Mouse (Mus musculus): ENCODE measurements around the gene Mta1. TPM values are rescaled to one million over a fixed set of nuclear protein-coding genes. Genes with fewer than 3 reads are reported as not detected.

Gene Mta1
- 20.8 and 22.0 TPM in 2 replicates for polyA plus RNA-seq (2014; fragmentation: Nextera tagmentation; extraction: Ambion mirVana)

DNA sequence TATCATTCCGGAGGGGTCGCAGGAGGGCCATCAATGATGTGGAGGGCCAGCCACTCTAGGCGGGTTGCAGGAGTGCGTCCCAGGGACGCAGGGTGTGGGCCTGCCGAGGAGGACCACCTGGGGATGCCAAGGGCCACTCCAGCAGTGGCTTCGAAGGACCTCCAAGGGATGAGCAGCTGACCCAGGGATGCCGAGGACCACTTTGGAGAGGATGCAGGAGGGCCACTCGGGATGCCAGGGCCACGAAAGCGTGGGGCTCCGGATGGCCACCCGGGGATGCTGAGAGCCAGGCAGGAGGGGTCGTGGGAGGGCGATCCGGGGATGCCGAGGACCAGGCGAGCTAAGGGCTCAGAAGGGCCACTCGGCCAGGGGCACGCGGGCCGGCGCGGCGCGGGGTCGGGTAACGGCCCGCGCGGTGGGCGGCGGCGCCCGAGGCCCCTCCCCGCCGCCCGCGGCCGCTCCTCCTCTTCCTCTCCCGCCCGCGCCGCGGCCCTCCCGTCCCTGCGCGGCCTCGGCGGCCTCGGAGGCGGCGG, at the start of gene Mta1:
Mta1 (plus strand) TSS at position 530 of the 533 bp plus-strand sequence.
- DNase-seq: peak; percentile 85
- ATAC-seq (ENCODE audit: low FRiP score, low TSS enrichment): peak; percentile 67
- Histone ChIP-seq H3K4me2 (ENCODE audit: low read length) (peak within 1 kb of the TSS; percentile 94), H3K27ac (replicated peaks; ENCODE audit: low read depth, low read length) (peak within 1 kb of the TSS; percentile 84), H3K9ac (replicated peaks; ENCODE audit: low read length) (peak within 1 kb of the TSS; percentile 97), H3K36me3 (ENCODE audit: control insufficient read depth, insufficient read depth, low read length) (no peaks in the 10 kb centered on the region), H3K27me3 (ENCODE audit: control insufficient read depth, insufficient read depth, low read length) (no peaks in the 10 kb centered on the region), H3K9me3 (ENCODE audit: control insufficient read depth, low read length) (no peaks in the 10 kb centered on the region), H3K4me1 (ENCODE audit: control insufficient read depth, insufficient read depth, low read length) (peaks cover 26% of the 10 kb centered on the region), H3K4me3 (replicated peaks; ENCODE audit: low read depth, low read length) (peak within 1 kb of the TSS; percentile 87)
- WGBS: 2% methylated on average over 21 of the region's 53 CpGs

DNA sequence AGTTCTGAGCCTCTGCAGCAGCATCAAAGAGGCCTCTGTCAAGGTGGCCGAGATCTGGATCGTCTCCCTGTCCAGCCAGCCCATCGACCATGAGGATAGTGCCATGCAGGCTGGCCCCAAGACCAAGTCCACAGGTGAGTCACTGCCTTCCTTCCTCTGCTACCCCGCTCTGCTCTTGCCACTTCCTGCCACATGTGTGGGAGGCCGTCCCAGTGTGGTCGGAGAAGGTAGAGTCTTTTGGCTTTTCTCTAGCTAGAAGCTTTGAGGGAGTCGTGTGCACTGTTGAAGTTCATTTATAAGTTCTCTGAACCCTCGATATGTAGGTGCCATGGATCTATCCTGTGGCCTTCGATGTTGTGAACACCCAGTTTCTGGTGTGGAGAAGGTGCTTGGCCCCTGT, 48.2 kb upstream of the Mta1 start:
- H3K36me3 ChIP-seq (ENCODE audit: control insufficient read depth, insufficient read depth, low read length): peaks cover 89% of the 10 kb centered on the region
- no peaks in the 10 kb centered on the region for H3K4me1 ChIP-seq (ENCODE audit: control insufficient read depth, insufficient read depth, low read length)
- no peaks in the 10 kb centered on the region for H3K27me3 ChIP-seq (ENCODE audit: control insufficient read depth, insufficient read depth, low read length)
- ATAC-seq (ENCODE audit: low FRiP score, low TSS enrichment): no peak
- DNase-seq: no peak
- 96% methylated on average over 9 of the region's 9 CpGs for WGBS
- H3K9ac ChIP-seq (replicated peaks; ENCODE audit: low read length): no peak overlapping the region
- no peaks in the 10 kb centered on the region for H3K9me3 ChIP-seq (ENCODE audit: control insufficient read depth, low read length)
- H3K4me3 ChIP-seq (replicated peaks; ENCODE audit: low read depth, low read length): no peak overlapping the region
- no peak overlapping the region for H3K4me2 ChIP-seq (ENCODE audit: low read length)
- no peak overlapping the region for H3K27ac ChIP-seq (replicated peaks; ENCODE audit: low read depth, low read length)

DNA sequence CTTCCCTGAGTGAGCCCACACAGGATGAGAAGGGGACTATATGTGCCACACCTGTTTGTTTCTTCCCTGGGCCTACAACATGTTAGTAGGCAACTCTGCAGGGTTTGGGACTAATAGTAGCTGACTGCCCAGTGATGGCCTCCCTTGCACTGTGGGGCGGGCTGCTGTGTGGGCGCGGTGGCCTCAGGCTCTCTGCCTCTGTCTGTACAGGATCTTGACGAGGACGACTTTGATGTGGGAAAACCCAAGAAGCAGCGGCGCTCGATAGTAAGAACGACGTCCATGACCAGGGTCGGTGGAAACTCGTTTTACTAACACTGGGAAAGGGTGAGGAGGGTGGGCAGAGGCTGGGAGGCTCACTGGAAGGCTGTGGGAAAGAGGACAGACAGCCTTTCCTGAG, 47.4 kb upstream of the Mta1 start:
- Histone ChIP-seq H3K9me3 (ENCODE audit: control insufficient read depth, low read length) (no peaks in the 10 kb centered on the region), H3K9ac (replicated peaks; ENCODE audit: low read length) (no peak overlapping the region), H3K4me3 (replicated peaks; ENCODE audit: low read depth, low read length) (no peak overlapping the region), H3K36me3 (ENCODE audit: control insufficient read depth, insufficient read depth, low read length) (peaks cover 91% of the 10 kb centered on the region), H3K27me3 (ENCODE audit: control insufficient read depth, insufficient read depth, low read length) (no peaks in the 10 kb centered on the region), H3K4me2 (ENCODE audit: low read length) (no peak overlapping the region), H3K4me1 (ENCODE audit: control insufficient read depth, insufficient read depth, low read length) (no peaks in the 10 kb centered on the region), H3K27ac (replicated peaks; ENCODE audit: low read depth, low read length) (no peak overlapping the region)
- DNase-seq (no peak), ATAC-seq (ENCODE audit: low FRiP score, low TSS enrichment) (no peak)
- WGBS: 92% methylated on average over 12 of the region's 12 CpGs

DNA sequence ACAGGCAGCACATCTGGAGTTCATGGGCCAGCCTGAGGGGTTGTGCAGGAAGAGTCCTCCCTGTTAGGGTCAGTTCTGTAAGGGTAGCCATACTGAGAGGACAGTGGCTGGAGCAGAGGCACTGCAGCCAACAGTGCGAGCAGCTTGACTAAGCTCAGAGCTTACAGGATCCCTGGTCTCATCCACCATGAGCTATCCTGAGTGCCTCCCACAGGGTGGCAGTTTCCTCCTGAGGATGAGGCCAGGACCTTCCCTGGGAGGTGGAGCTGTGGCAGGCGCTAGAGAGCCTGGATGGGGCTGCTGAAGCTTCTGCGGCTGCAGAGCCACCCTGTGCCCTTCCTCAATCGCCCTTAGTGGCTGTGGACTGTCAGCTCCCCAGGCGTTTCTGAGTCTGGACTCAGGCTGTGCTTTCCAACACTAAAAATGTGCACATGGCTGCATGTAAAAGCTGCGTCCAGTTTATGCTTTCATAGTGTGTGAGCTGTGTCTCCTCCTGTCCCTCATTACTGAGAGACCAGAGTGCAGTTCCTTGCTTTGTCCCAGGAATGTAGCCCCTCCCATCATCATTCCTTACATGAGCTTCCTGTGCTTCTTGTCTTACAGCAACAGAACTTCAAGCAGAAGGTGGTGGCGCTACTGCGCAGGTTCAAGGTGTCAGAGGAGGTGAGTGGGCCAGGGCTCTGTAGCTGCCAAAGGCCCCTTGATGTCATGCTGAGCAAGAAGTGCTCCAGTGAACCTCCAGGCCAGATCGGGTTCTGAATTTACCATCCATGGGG, 46.3 kb upstream of the Mta1 start:
- no peak for DNase-seq
- Histone ChIP-seq H3K27me3 (ENCODE audit: control insufficient read depth, insufficient read depth, low read length) (no peaks in the 10 kb centered on the region), H3K9ac (replicated peaks; ENCODE audit: low read length) (no peak overlapping the region)

DNA sequence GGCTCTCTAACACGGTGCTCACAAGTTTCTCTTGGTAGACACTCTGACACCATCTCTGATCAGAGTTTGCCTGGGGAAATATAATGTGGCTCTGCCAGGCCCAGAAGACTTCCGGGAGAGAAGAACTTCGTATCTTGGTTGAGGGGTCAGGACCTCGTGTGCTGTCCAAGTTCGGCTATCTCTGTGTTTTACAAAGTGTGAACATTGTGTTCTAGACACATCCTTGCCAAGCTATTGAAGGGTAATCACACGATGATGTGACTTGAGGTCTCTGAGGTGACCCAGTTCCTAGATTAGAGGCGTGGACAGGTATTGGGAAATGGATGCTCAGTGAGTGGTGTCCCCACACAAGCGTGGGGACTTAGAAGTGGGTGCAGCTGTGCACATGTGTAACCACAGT, 42.0 kb upstream of the Mta1 start:
- ATAC-seq (ENCODE audit: low FRiP score, low TSS enrichment) (no peak), DNase-seq (no peak)
- Histone ChIP-seq H3K4me3 (replicated peaks; ENCODE audit: low read depth, low read length) (no peak overlapping the region), H3K27me3 (ENCODE audit: control insufficient read depth, insufficient read depth, low read length) (no peaks in the 10 kb centered on the region), H3K4me1 (ENCODE audit: control insufficient read depth, insufficient read depth, low read length) (no peaks in the 10 kb centered on the region), H3K9me3 (ENCODE audit: control insufficient read depth, low read length) (no peaks in the 10 kb centered on the region), H3K4me2 (ENCODE audit: low read length) (no peak overlapping the region), H3K36me3 (ENCODE audit: control insufficient read depth, insufficient read depth, low read length) (peaks cover 96% of the 10 kb centered on the region), H3K27ac (replicated peaks; ENCODE audit: low read depth, low read length) (no peak overlapping the region), H3K9ac (replicated peaks; ENCODE audit: low read length) (no peak overlapping the region)
- 94% methylated on average over 8 of the region's 8 CpGs for WGBS

More for the DNA sequence above, 46.3 kb upstream of the Mta1 start:
- Histone ChIP-seq H3K4me3 (replicated peaks; ENCODE audit: low read depth, low read length) (no peak overlapping the region), H3K4me2 (ENCODE audit: low read length) (no peak overlapping the region), H3K9me3 (ENCODE audit: control insufficient read depth, low read length) (no peaks in the 10 kb centered on the region), H3K27ac (replicated peaks; ENCODE audit: low read depth, low read length) (no peak overlapping the region), H3K36me3 (ENCODE audit: control insufficient read depth, insufficient read depth, low read length) (peaks cover 92% of the 10 kb centered on the region), H3K4me1 (ENCODE audit: control insufficient read depth, insufficient read depth, low read length) (no peaks in the 10 kb centered on the region)
- no peak for ATAC-seq (ENCODE audit: low FRiP score, low TSS enrichment)
- 79% methylated on average over 9 of the region's 9 CpGs for WGBS

DNA sequence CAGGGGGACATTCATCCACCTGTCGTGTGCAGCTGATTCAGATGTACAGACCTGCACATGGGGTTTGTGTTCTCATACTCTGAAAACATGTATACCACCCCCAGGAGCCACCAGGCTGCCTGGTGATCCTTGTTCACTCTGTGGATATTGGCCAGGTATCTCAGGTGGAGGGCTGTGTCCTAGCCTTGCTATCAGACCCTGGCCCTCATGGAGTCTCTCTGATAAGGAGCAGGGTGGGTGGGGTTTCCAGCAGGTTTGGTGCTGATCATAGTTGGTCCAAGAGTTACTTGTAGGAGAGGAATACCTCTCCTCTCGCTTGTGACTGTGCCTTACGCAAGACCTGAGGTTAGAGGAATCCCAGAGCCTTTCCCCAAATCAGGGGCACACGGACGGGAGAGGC, 37.9 kb upstream of the Mta1 start:
- Histone ChIP-seq H3K36me3 (ENCODE audit: control insufficient read depth, insufficient read depth, low read length) (peaks cover 95% of the 10 kb centered on the region), H3K27ac (replicated peaks; ENCODE audit: low read depth, low read length) (no peak overlapping the region)
- WGBS: 97% methylated on average over 5 of the region's 5 CpGs

DNA sequence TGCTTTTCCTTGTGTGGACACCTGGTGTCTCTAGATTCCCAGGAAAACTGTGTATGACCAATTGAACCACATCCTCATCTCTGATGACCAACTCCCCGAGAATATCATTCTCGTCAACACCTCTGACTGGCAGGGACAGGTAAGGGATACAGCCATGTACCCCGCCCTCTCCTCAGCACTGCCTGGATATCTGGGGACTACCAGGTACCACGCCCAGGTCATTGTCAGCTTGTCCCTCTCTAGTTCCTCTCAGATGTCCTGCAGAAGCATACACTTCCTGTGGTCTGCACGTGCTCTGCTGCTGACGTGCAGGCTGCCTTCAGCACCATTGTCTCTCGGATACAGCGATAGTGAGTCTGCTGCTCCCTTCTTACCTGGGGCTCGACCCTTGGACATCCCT, 36.5 kb upstream of the Mta1 start:
- H3K27me3 ChIP-seq (ENCODE audit: control insufficient read depth, insufficient read depth, low read length): no peaks in the 10 kb centered on the region
- no peak overlapping the region for H3K27ac ChIP-seq (replicated peaks; ENCODE audit: low read depth, low read length)
- H3K36me3 ChIP-seq (ENCODE audit: control insufficient read depth, insufficient read depth, low read length): peaks cover 88% of the 10 kb centered on the region
- H3K4me2 ChIP-seq (ENCODE audit: low read length): no peak overlapping the region
- H3K4me1 ChIP-seq (ENCODE audit: control insufficient read depth, insufficient read depth, low read length): no peaks in the 10 kb centered on the region
- H3K9me3 ChIP-seq (ENCODE audit: control insufficient read depth, low read length): no peaks in the 10 kb centered on the region
- no peak overlapping the region for H3K4me3 ChIP-seq (replicated peaks; ENCODE audit: low read depth, low read length)
- 91% methylated on average over 9 of the region's 9 CpGs for WGBS
- H3K9ac ChIP-seq (replicated peaks; ENCODE audit: low read length): no peak overlapping the region
- DNase-seq: no peak
- ATAC-seq (ENCODE audit: low FRiP score, low TSS enrichment): no peak

More for the DNA sequence above, 37.9 kb upstream of the Mta1 start:
- no peak overlapping the region for H3K9ac ChIP-seq (replicated peaks; ENCODE audit: low read length)
- H3K4me3 ChIP-seq (replicated peaks; ENCODE audit: low read depth, low read length): no peak overlapping the region
- no peaks in the 10 kb centered on the region for H3K4me1 ChIP-seq (ENCODE audit: control insufficient read depth, insufficient read depth, low read length)
- ATAC-seq (ENCODE audit: low FRiP score, low TSS enrichment) (no peak), DNase-seq (no peak)
- H3K9me3 ChIP-seq (ENCODE audit: control insufficient read depth, low read length): no peaks in the 10 kb centered on the region
- no peak overlapping the region for H3K4me2 ChIP-seq (ENCODE audit: low read length)
- H3K27me3 ChIP-seq (ENCODE audit: control insufficient read depth, insufficient read depth, low read length): no peaks in the 10 kb centered on the region

DNA sequence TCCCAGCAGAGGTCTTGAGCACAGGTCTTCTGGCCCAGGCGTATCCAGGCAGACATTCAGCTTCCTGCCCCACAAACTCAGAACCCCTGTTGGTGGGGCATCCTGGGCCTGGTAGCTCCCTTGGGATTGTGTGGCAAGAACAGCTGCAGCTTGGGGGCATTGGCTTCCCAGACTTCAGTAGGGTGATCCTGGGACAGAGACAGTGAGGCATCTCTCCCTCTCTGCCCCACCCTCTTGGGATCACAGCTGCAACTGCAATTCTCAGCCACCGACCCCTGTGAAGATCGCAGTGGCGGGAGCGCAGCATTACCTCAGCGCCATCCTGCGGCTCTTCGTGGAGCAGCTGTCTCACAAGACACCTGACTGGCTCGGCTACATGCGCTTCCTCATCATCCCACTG, 35.9 kb upstream of the Mta1 start:
- no peaks in the 10 kb centered on the region for H3K9me3 ChIP-seq (ENCODE audit: control insufficient read depth, low read length)
- no peak overlapping the region for H3K4me2 ChIP-seq (ENCODE audit: low read length)
- no peaks in the 10 kb centered on the region for H3K27me3 ChIP-seq (ENCODE audit: control insufficient read depth, insufficient read depth, low read length)
- no peak overlapping the region for H3K9ac ChIP-seq (replicated peaks; ENCODE audit: low read length)
- H3K4me1 ChIP-seq (ENCODE audit: control insufficient read depth, insufficient read depth, low read length): no peaks in the 10 kb centered on the region
- H3K27ac ChIP-seq (replicated peaks; ENCODE audit: low read depth, low read length): no peak overlapping the region
- ATAC-seq (ENCODE audit: low FRiP score, low TSS enrichment) (no peak), DNase-seq (no peak)
- peaks cover 88% of the 10 kb centered on the region for H3K36me3 ChIP-seq (ENCODE audit: control insufficient read depth, insufficient read depth, low read length)
- WGBS: 90% methylated on average over 10 of the region's 10 CpGs
- H3K4me3 ChIP-seq (replicated peaks; ENCODE audit: low read depth, low read length): no peak overlapping the region

DNA sequence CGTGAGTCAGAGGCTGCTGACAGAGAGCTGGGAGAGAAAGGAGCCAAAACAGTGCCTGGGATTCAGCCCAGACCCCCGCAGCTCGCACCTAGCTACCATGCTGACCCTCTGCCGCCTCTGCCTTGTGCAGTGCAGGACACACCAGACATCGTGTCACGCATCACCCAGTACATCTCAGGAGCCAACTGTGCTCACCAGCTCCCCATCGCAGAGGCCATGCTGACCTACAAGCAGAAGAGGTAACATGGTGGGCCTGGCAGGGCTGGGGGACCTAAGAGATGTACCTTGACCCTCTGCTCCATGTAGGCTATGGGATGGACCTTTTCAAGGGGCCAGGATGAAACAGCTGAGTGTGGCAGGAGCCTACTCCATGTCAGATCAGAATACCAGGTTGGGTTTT, 34.4 kb upstream of the Mta1 start:
- H3K9ac ChIP-seq (replicated peaks; ENCODE audit: low read length): no peak overlapping the region

More for the DNA sequence above, 34.4 kb upstream of the Mta1 start:
- DNase-seq: no peak
- Histone ChIP-seq H3K4me2 (ENCODE audit: low read length) (no peak overlapping the region), H3K9me3 (ENCODE audit: control insufficient read depth, low read length) (no peaks in the 10 kb centered on the region), H3K4me3 (replicated peaks; ENCODE audit: low read depth, low read length) (no peak overlapping the region), H3K27ac (replicated peaks; ENCODE audit: low read depth, low read length) (no peak overlapping the region), H3K27me3 (ENCODE audit: control insufficient read depth, insufficient read depth, low read length) (no peaks in the 10 kb centered on the region), H3K36me3 (ENCODE audit: control insufficient read depth, insufficient read depth, low read length) (peaks cover 85% of the 10 kb centered on the region), H3K4me1 (ENCODE audit: control insufficient read depth, insufficient read depth, low read length) (no peaks in the 10 kb centered on the region)
- 95% methylated on average over 7 of the region's 7 CpGs for WGBS
- ATAC-seq (ENCODE audit: low FRiP score, low TSS enrichment): no peak
